Mouse (Mus musculus): ENCODE data around the gene Pnpla1.

DNA sequence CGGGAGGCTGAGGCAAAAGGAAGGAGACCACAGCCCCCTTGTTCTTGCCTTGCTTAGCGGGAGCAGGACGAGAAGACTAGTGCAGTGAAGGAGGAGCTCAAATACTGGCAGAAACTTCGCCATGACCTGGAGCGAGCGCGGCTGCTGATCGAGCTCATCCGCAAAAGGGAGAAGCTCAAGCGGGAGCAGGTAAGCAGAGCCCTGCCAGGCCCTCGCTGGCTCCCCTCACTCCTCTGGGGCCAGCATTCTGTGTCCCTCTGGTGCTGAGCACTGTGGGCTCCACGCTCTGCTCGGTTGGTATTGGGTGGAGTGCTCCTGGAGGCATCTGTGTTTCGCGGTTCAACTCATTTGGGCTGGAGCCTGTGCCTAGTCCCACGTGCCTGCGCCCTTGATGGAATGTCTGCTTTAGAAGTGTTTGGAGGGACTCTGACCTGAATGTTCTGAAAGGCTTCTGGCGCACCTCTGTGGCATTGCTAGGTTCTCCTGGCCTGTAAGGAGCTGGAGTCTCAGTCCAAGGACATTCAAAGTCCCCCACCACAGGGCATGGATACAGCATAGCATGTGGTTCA is 43.6 kb upstream of the Pnpla1 start:
- TF ChIP-seq TCF12 (IDR thresholded peaks at IDR 0.05; ENCODE audit: low read depth, low read length): no peak
- no peak for TF ChIP-seq NELFE (IDR thresholded peaks at IDR 0.05; ENCODE audit: low read depth, low read length)
- no peak for TF ChIP-seq POLR2A (IDR thresholded peaks at IDR 0.05; ENCODE audit: low read depth, low read length)
- no peak for TF ChIP-seq CTCF (conservative IDR thresholded peaks at IDR 0.05 in 1 of 2, IDR thresholded peaks at IDR 0.05 in 1 of 2; ENCODE audit: low read depth in 2 of 2, low read length in 2 of 2)
- no peak for TF ChIP-seq EP300 (IDR thresholded peaks at IDR 0.05; ENCODE audit: low read length)
- no peak for TF ChIP-seq CHD1 (IDR thresholded peaks at IDR 0.05; ENCODE audit: low read depth, low read length)
- TF ChIP-seq E2F4 (IDR thresholded peaks at IDR 0.05; ENCODE audit: insufficient replicate concordance, low read depth, low read length): no peak
- TF ChIP-seq BHLHE40 (IDR thresholded peaks at IDR 0.05; ENCODE audit: low read depth, low read length): no peak
- no peak for TF ChIP-seq RCOR1 (conservative IDR thresholded peaks at IDR 0.05; ENCODE audit: low read depth, low read length)
- no peak for TF ChIP-seq SMC3 (IDR thresholded peaks at IDR 0.05; ENCODE audit: low read depth, low read length)
- TF ChIP-seq USF1 (IDR thresholded peaks at IDR 0.05; ENCODE audit: low read depth, low read length): no peak
- no peak for TF ChIP-seq MAFK (IDR thresholded peaks at IDR 0.05; ENCODE audit: insufficient replicate concordance, low read length)

Data from CH12.LX (cell line).